Mouse (Mus musculus) lung, postnatal 0 days (tissue): ENCODE results near the gene Itgav.

Experiments
- CTCF ChIP-seq: IDR thresholded peaks from 2 replicates; pipeline ENCODE4 v1.5.1; 2016; ENCODE audit warnings: antibody characterized with exemption, mild to moderate bottlenecking
- EP300 ChIP-seq: IDR thresholded peaks from 2 replicates; pipeline ENCODE4 v1.6.1; 2016; ENCODE audit warnings: antibody characterized with exemption, mild to moderate bottlenecking, control low read depth

DNA sequence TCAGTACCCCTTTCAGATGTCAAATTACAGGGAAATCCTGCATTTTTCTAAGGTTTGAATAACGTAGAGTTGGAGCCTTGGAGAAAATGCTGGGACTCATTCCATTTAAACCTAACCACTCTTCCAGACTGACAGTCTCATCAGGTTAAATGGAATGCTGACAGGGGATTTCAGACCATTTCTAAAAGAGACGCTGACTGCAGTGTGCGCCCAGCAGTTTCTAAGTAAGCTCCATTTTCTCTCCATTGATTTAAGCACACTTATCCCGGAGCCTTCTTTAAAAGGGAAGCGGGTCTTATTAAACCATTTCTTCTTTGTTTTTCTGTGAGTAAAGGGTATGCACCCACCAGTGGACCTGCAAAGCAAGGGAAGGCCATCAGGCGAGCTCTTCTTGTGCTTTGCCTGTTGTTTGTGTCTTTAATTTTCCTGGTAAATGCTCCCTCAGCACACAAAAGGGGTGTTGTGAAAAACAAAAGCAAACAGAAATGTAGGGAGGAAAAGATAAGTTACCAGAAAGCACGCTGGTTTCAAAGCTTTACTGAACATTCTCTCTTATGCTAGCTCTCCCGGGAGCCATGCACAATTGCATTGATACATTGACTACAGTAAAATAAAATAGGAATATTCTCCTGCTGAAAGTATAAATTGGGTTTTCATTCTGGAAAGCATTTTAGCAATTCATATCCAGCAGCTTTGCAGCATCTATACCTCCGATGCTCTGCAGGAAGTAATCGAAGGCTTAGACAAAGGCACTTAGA lies 111.3 kb downstream of the Itgav start:
- TF ChIP-seq EP300 (no peak), CTCF (no peak)
